Comparison of ENCODE assay signal across 21 mouse cellular contexts in the genomic region with DNA sequence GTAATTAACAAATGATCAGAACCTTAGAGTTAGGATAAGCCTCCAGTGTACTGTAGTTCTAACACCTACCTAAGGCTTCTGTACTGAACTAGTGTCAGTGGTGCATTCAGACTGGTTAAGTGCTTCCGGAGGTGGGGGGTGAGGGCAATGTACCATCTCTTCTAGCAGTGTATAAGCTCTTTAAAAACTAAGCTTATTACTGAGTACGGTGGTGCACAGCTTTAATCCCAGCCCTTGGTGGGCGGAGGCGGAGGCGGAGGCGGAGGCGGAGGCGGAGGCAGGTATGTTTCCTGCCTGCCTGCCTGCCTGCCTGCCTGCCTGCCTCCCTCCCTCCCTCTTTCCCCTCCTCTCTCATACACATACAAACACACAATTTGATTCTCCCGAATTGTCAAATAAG. TPM values are rescaled to one million over a fixed set of nuclear protein-coding genes. Genes with fewer than 3 reads are reported as not detected.
DNase-seq lines count a peak whose midpoint lies in the region; ATAC-seq and TF ChIP-seq lines count a peak whose summit lies in the region.
"Had no signal": no experiment of that assay in that cellular context is flagged by ENCODE, and none has a peak within 500 bp of the region (broad histone marks: within the 10 kb centered on the region; RNA-seq: fewer than 3 reads in every experiment).

No protein-coding gene starts in this region.

- 86% methylated on average over 9 of the region's 9 CpGs for WGBS in hindbrain, embryonic 14.5 days
- WGBS in hindbrain, postnatal 0 days: 70% methylated on average over 9 of the region's 9 CpGs
- 79% methylated on average over 9 of the region's 9 CpGs for WGBS in midbrain, embryonic 11.5 days
- 74% methylated on average over 9 of the region's 9 CpGs for WGBS in midbrain, embryonic 15.5 days
- WGBS in limb, embryonic 11.5 days: 77% methylated on average over 9 of the region's 9 CpGs
- 72% methylated on average over 9 of the region's 9 CpGs for WGBS in stomach, embryonic 16.5 days

- no peak overlapping the region for H3K4me3 ChIP-seq in hindbrain, embryonic 14.5 days (replicated peaks; ENCODE audit: low read length)
- no peak overlapping the region for H3K4me3 ChIP-seq in hindbrain, postnatal 0 days (ENCODE audit: low read length)
- H3K4me3 ChIP-seq in midbrain, embryonic 11.5 days (ENCODE audit: low read depth, low read length): no peak overlapping the region
- no peak overlapping the region for H3K4me3 ChIP-seq in midbrain, embryonic 15.5 days
- no peak overlapping the region for H3K4me3 ChIP-seq in limb, embryonic 11.5 days (ENCODE audit: low read depth, low read length)
- H3K4me3 ChIP-seq in stomach, embryonic 16.5 days (replicated peaks; ENCODE audit: low read length): no peak overlapping the region
- H3K4me3 ChIP-seq: erythroblast, embryonic 14.5 days; megakaryocyte, embryonic 14.5 days; neural tube, embryonic 12.5 days had no signal

- 0 out of 2 replicates have a peak, but pooled peaks have one; percentile 19 for ATAC-seq in hindbrain, embryonic 14.5 days (ENCODE audit: low FRiP score)
- ATAC-seq in hindbrain, postnatal 0 days: no peak
- no peak for ATAC-seq in midbrain, embryonic 11.5 days (ENCODE audit: low FRiP score)
- ATAC-seq in midbrain, embryonic 15.5 days (replicated peaks): no peak
- ATAC-seq in limb, embryonic 11.5 days (ENCODE audit: insufficient number of reproducible peaks, low FRiP score, low TSS enrichment, low read depth): no peak
- peak; percentile 33; the same call in 1 of the 2 replicates for ATAC-seq in stomach, embryonic 16.5 days (ENCODE audit: insufficient read depth, low FRiP score)
- ATAC-seq: forebrain, embryonic 14.5 days; intestine, embryonic 16.5 days had no signal

- no peak overlapping the region for H3K9ac ChIP-seq in hindbrain, embryonic 14.5 days
- no peak overlapping the region for H3K9ac ChIP-seq in hindbrain, postnatal 0 days (replicated peaks; ENCODE audit: low read length)
- no peak overlapping the region for H3K9ac ChIP-seq in midbrain, embryonic 11.5 days (ENCODE audit: low read length)
- H3K9ac ChIP-seq in midbrain, embryonic 15.5 days: no peak overlapping the region
- no peak overlapping the region for H3K9ac ChIP-seq in limb, embryonic 11.5 days (ENCODE audit: low read length)
- H3K9ac ChIP-seq in stomach, embryonic 16.5 days (ENCODE audit: low read length): no peak overlapping the region
- H3K9ac ChIP-seq: neural tube, embryonic 12.5 days had no signal

- H3K4me2 ChIP-seq in hindbrain, embryonic 14.5 days (replicated peaks): no peak overlapping the region
- H3K4me2 ChIP-seq in hindbrain, postnatal 0 days (ENCODE audit: low read depth, low read length): no peak overlapping the region
- H3K4me2 ChIP-seq in midbrain, embryonic 11.5 days: no peak overlapping the region
- no peak overlapping the region for H3K4me2 ChIP-seq in midbrain, embryonic 15.5 days
- no peak overlapping the region for H3K4me2 ChIP-seq in limb, embryonic 11.5 days (ENCODE audit: low read depth, severe bottlenecking)
- no peak overlapping the region for H3K4me2 ChIP-seq in stomach, embryonic 16.5 days (ENCODE audit: low read depth, low read length)
- H3K4me2 ChIP-seq: liver, embryonic 11.5 days; neural tube, embryonic 12.5 days had no signal

- H3K4me1 ChIP-seq in hindbrain, embryonic 14.5 days (replicated peaks; ENCODE audit: control insufficient read depth, insufficient read depth, low read length): peaks cover 21% of the 10 kb centered on the region
- H3K4me1 ChIP-seq in hindbrain, postnatal 0 days (ENCODE audit: insufficient read depth, low read length): 0 out of 2 replicates have a peak, but pooled peaks cover 15% of the 10 kb centered on the region
- peaks cover 14% of the 10 kb centered on the region; the same call in 1 of the 2 replicates for H3K4me1 ChIP-seq in midbrain, embryonic 11.5 days (ENCODE audit: control insufficient read depth, insufficient read depth, low read length)
- peaks cover 20% of the 10 kb centered on the region for H3K4me1 ChIP-seq in midbrain, embryonic 15.5 days
- peaks cover 17% of the 10 kb centered on the region for H3K4me1 ChIP-seq in limb, embryonic 11.5 days (ENCODE audit: control insufficient read depth, insufficient read depth, low read length)
- H3K4me1 ChIP-seq in stomach, embryonic 16.5 days (ENCODE audit: control insufficient read depth, insufficient read depth, low read length): peaks cover 16% of the 10 kb centered on the region

- H3K27me3 ChIP-seq in hindbrain, embryonic 14.5 days (ENCODE audit: control insufficient read depth, insufficient read depth, low read length): no peaks in the 10 kb centered on the region
- no peaks in the 10 kb centered on the region for H3K27me3 ChIP-seq in hindbrain, postnatal 0 days (ENCODE audit: insufficient read depth, low read length)
- H3K27me3 ChIP-seq in midbrain, embryonic 11.5 days (ENCODE audit: control insufficient read depth, insufficient read depth, low read length): no peaks in the 10 kb centered on the region
- no peaks in the 10 kb centered on the region for H3K27me3 ChIP-seq in midbrain, embryonic 15.5 days (replicated peaks)
- H3K27me3 ChIP-seq in limb, embryonic 11.5 days (ENCODE audit: control insufficient read depth, insufficient read depth, low read length): no peaks in the 10 kb centered on the region
- H3K27me3 ChIP-seq in stomach, embryonic 16.5 days (ENCODE audit: control insufficient read depth, insufficient read depth, low read length): no peaks in the 10 kb centered on the region
- H3K27me3 ChIP-seq: neural tube, embryonic 12.5 days had no signal

- no peak for DNase-seq in hindbrain, embryonic 14.5 days (ENCODE audit: low spot score)
- no peak for DNase-seq in hindbrain, postnatal 0 days (ENCODE audit: low spot score)
- peak; percentile 79 for DNase-seq in midbrain, embryonic 11.5 days (ENCODE audit: low spot score, missing footprints)
- DNase-seq in limb, embryonic 11.5 days (ENCODE audit: low spot score): peak; percentile 33
- DNase-seq in left cerebral cortex, adult 18-20 months (ENCODE audit: low spot score in 2 of 2): no peak
- no peak for DNase-seq in left cerebral cortex, adult 9 months (ENCODE audit: low spot score in 2 of 2)
- DNase-seq: adrenal gland, postnatal 14 days; gastrocnemius, postnatal 25 days; kidney, postnatal 25 days; lung, adult 2 months had no signal

- no peak for TF ChIP-seq CTCF in hindbrain, postnatal 0 days (IDR thresholded peaks at IDR 0.05; ENCODE audit: low read depth)

- H3K27ac ChIP-seq in hindbrain, embryonic 14.5 days: no peak overlapping the region
- H3K27ac ChIP-seq in hindbrain, postnatal 0 days: no peak overlapping the region
- H3K27ac ChIP-seq in midbrain, embryonic 11.5 days (ENCODE audit: low read depth, low read length): no peak overlapping the region
- no peak overlapping the region for H3K27ac ChIP-seq in midbrain, embryonic 15.5 days
- H3K27ac ChIP-seq in limb, embryonic 11.5 days (replicated peaks; ENCODE audit: low read depth, low read length): no peak overlapping the region
- peak overlapping the region; percentile 43 for H3K27ac ChIP-seq in stomach, embryonic 16.5 days (ENCODE audit: low read length)
- H3K27ac ChIP-seq: neural tube, embryonic 12.5 days had no signal

- H3K36me3 ChIP-seq in hindbrain, embryonic 14.5 days (replicated peaks; ENCODE audit: control insufficient read depth, insufficient read depth): no peaks in the 10 kb centered on the region
- H3K36me3 ChIP-seq in hindbrain, postnatal 0 days (ENCODE audit: insufficient read depth, low read length): no peaks in the 10 kb centered on the region
- H3K36me3 ChIP-seq in midbrain, embryonic 11.5 days (ENCODE audit: control insufficient read depth, insufficient read depth, low read length): no peaks in the 10 kb centered on the region
- no peaks in the 10 kb centered on the region for H3K36me3 ChIP-seq in midbrain, embryonic 15.5 days (replicated peaks)
- H3K36me3 ChIP-seq in limb, embryonic 11.5 days (ENCODE audit: control insufficient read depth, insufficient read depth, low read length): no peaks in the 10 kb centered on the region
- no peaks in the 10 kb centered on the region for H3K36me3 ChIP-seq in stomach, embryonic 16.5 days (ENCODE audit: control insufficient read depth, insufficient read depth, low read length)
- H3K36me3 ChIP-seq: neural tube, embryonic 12.5 days had no signal

- no peaks in the 10 kb centered on the region for H3K9me3 ChIP-seq in hindbrain, embryonic 14.5 days (ENCODE audit: control insufficient read depth, low read length)
- no peaks in the 10 kb centered on the region for H3K9me3 ChIP-seq in hindbrain, postnatal 0 days (ENCODE audit: low read length)
- H3K9me3 ChIP-seq in midbrain, embryonic 11.5 days (ENCODE audit: control insufficient read depth, low read length): no peaks in the 10 kb centered on the region
- no peaks in the 10 kb centered on the region for H3K9me3 ChIP-seq in midbrain, embryonic 15.5 days
- no peaks in the 10 kb centered on the region for H3K9me3 ChIP-seq in limb, embryonic 11.5 days (ENCODE audit: control insufficient read depth, low read length)
- no peaks in the 10 kb centered on the region for H3K9me3 ChIP-seq in stomach, embryonic 16.5 days (replicated peaks; ENCODE audit: control insufficient read depth, low read length)
- H3K9me3 ChIP-seq: neural tube, embryonic 12.5 days had no signal

RNA-seq across cellular contexts. Expression of a gene that starts 58.7 kb away (rescaled TPM):
- 33.9 and 34.2 TPM in 2 replicates for polyA plus RNA-seq in hindbrain, embryonic 14.5 days (2014; fragmentation: Nextera tagmentation; extraction: Ambion mirVana)
- 48.8 and 49.9 TPM in 2 replicates for total RNA-seq in hindbrain, postnatal 0 days (2014; rRNA removed)
- polyA plus RNA-seq in hindbrain, postnatal 0 days (2015; fragmentation: Nextera tagmentation; extraction: Ambion mirVana): 36.9 and 37.4 TPM in 2 replicates
- 12.8 and 14.2 TPM in 2 replicates for polyA plus RNA-seq in midbrain, embryonic 11.5 days (2014; fragmentation: Nextera tagmentation; extraction: Ambion mirVana)
- polyA plus RNA-seq in midbrain, embryonic 15.5 days (2015; fragmentation: Nextera tagmentation; extraction: Ambion mirVana): 23.5 and 24.7 TPM in 2 replicates
- polyA plus RNA-seq in limb, embryonic 11.5 days (2014; fragmentation: Nextera tagmentation; extraction: Ambion mirVana): 5.3 and 6.9 TPM in 2 replicates
- polyA plus RNA-seq in stomach, embryonic 16.5 days (2015; fragmentation: Nextera tagmentation; extraction: Ambion mirVana): 2.1 TPM in 2 replicates
- total RNA-seq in left cerebral cortex, adult 18-20 months (2021): 100 to 1,000 TPM; 104 to 117 TPM
- total RNA-seq: common myeloid progenitor, adult 5-6 weeks; hematopoietic stem cell, adult 5-6 weeks; monocyte, adult 5-6 weeks had no signal
- polyA plus RNA-seq: erythroblast, embryonic 14.5 days had no signal

Comparison
In these comparisons a context has a peak if more than half of its experiments do, and no peak if none do; other contexts are left out.
1. ATAC-seq: peak in hindbrain, embryonic 14.5 days (single experiment) and stomach, embryonic 16.5 days (single experiment); none in hindbrain, postnatal 0 days (single experiment), midbrain, embryonic 11.5 days (single experiment), midbrain, embryonic 15.5 days (single experiment) and limb, embryonic 11.5 days (single experiment).
2. DNase-seq: peak in midbrain, embryonic 11.5 days (single experiment) and limb, embryonic 11.5 days (single experiment); none in hindbrain, embryonic 14.5 days (single experiment), hindbrain, postnatal 0 days (single experiment), left cerebral cortex, adult 18-20 months (0 of 2) and left cerebral cortex, adult 9 months (0 of 2).